Mouse (Mus musculus) bone marrow, adult 2 months (tissue): ENCODE data around the gene Sh3rf1. TPM values are rescaled to one million over a fixed set of nuclear protein-coding genes. Genes with fewer than 3 reads are reported as not detected.

Experiments
- H3K27ac ChIP-seq: fragments of 200-500 bp; 2 replicates; pipeline ENCODE4 v1.5.1; 2012; ENCODE audit warnings: low read depth, mild to moderate bottlenecking, control low read depth, inconsistent platforms, low read length; ENCODE audit not compliant: control insufficient read depth, poor library complexity, insufficient read depth
- H3K4me1 ChIP-seq: fragments of 200-500 bp; 2 replicates; pipeline ENCODE4 v1.6.1; 2011; ENCODE audit warnings: low read length; ENCODE audit not compliant: control insufficient read depth, insufficient read depth
- H3K4me3 ChIP-seq: fragments of 200-500 bp; replicated peaks from 2 replicates; pipeline ENCODE3; 2011; ENCODE audit warnings: mild to moderate bottlenecking, low read depth, low read length, control low read depth; ENCODE audit not compliant: control insufficient read depth
- CTCF ChIP-seq: fragments of 200-500 bp; IDR thresholded peaks from 2 replicates; pipeline ENCODE4 v1.5.1; 2011; ENCODE audit warnings: low read length, control low read depth; ENCODE audit not compliant: control insufficient read depth, insufficient read depth
- POLR2A ChIP-seq: fragments of 200-500 bp; IDR thresholded peaks from 2 replicates; pipeline ENCODE4 v1.6.1; 2011; ENCODE audit warnings: low read depth, mild to moderate bottlenecking, control low read depth, low read length, borderline replicate concordance; ENCODE audit not compliant: control insufficient read depth
- WGBS: fragments of 180-500 bp; shearing (Covaris S2); methylation state at CpG from one replicate; pipeline ENCODE4 v1.1.7; 2018; 5-methylcytosine and 5-hydroxymethylcytosine counted together
- polyA plus RNA-seq: library from polyadenylated mRNA; stranded (reverse); fragments of >200 nt; gene quantifications from 2 replicates; pipeline ENCODE4 v1.2.4, GENCODE M21; 2011; ENCODE audit warnings: low replicate concordance; ENCODE audit not compliant: missing spikeins, insufficient read depth, insufficient read length

Sh3rf1 gene
- polyA plus RNA-seq, 1 experiment: 2.4 TPM

DNA sequence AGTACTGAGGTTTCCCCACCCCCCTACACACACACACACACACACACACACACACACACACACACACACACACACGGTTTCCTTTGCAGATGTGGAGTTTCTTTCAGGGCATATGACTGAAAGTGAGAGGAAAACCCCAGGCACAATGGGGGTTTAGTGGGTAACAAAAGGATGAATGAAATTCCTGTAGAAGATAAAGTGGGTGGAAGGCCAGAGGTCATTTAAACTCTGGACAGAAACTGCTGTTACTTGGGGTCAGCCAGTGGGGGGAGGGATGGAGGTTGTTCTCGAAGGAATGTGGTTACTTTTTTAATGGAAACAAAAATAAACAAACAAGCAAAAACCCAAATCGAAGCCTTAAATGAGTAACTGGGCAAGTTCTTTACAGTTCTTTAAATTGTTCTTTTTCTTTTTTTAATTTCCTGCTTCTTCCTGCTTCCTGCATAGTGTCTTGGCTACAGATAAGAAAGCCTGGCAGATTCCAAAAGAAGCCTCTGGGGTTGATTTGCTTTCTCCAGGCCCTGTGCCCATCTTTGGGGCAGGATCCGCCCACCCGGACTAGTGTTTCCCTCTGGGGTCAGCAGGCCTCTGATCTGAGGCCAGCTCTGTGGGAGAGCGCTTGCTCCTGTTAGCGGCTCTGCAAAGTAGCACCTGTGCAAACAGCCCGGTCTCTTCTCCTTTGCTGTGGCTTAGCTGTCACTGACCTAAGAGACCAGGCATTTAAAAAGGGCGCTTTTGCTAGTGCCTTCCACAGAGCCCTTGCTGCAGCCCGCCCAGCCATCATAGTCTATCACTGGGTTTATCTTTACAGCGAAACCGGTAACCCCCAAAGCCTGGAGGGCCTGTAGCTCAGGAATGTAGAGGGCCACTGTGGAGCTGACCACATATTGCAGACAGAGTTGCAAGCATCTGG is 59.8 kb downstream of the Sh3rf1 start:
- 45% methylated on average over 12 of the region's 12 CpGs for WGBS
- H3K27ac ChIP-seq: no peak overlapping the region; the same call in 1 of the 2 replicates

DNA sequence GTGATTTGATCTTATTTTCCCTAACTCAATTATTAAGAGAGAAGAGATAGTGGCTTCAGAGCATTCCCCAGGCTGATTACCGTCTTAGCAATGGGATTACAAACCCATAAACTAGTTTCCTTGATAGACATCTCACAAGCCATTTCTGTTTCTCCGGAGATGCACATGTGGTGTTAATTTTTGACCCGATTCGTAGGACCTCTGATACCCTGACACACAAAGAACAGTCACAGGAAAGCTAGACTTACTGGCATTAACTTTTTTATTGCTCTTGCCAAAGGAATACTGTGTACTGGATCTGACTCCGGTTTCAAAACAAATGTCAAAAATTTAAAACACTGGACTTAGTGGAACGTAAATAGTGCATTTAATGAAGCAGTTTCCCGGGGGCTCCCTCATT is 62.2 kb downstream of the Sh3rf1 start:
- H3K4me1 ChIP-seq: peaks cover 3% of the 10 kb centered on the region
- H3K4me3 ChIP-seq: no peak overlapping the region
- 77% methylated on average over 7 of the region's 7 CpGs for WGBS
- no peak overlapping the region for H3K27ac ChIP-seq
- TF ChIP-seq POLR2A (no peak), CTCF (no peak)

More for the DNA sequence above, 59.8 kb downstream of the Sh3rf1 start:
- Histone ChIP-seq H3K4me3 (no peak overlapping the region), H3K4me1 (peaks cover 3% of the 10 kb centered on the region)
- TF ChIP-seq POLR2A (no peak), CTCF (no peak)

DNA sequence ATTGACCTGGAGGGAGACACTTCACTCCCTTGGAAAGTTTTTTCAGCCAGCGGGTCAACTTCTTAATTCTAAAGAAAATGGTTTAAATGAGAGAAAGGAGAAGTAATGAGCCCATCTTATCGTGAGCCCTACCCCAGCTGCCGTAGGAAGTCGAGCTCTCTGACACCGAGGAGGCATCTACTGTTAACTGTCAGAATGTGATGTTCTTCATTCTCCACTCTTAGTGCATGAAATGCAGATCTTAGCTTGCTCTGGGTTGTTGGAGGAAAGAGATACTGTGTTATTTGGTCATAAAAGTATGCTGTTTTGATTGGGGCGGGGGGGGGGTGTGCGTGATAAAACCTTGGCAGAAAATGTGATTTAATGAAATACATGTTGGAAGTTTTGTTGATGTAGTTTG is 62.7 kb downstream of the Sh3rf1 start:
- Histone ChIP-seq H3K27ac (no peak overlapping the region), H3K4me3 (no peak overlapping the region), H3K4me1 (peaks cover 2% of the 10 kb centered on the region)
- TF ChIP-seq POLR2A (no peak), CTCF (no peak)
- 15% methylated on average over 7 of the region's 7 CpGs for WGBS

DNA sequence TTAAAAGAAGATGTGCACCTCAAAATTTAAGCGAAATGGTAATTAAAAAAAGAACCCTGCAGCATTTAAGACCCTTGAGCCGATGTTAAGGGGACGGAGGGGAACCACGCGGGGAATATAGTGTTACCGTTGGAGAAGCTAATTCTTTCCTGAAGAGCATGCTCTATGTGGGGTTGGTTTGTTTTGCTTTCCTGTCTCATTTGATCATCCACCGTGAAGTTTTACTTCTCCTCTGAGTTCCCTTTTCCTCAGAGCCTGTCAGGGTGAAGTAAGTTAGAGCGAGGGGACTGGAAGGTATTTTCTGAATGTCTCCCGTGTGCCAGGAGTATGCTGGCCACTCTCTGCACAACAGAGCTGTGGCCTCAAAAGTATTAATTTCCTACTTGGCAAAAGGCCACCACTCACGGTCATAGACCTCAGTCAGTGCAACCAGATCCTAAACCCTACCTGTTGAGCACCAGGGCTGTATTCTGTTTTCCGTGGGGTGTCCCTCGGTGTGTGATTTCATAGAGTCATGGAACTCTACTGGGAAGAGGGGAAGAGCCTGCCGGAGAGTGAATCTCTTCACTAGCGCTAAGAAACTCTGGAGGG is 63.2 kb downstream of the Sh3rf1 start:
- Histone ChIP-seq H3K4me1 (peaks cover 2% of the 10 kb centered on the region), H3K4me3 (no peak overlapping the region), H3K27ac (no peak overlapping the region)
- 38% methylated on average over 14 of the region's 14 CpGs for WGBS
- TF ChIP-seq POLR2A (no peak), CTCF (no peak)

DNA sequence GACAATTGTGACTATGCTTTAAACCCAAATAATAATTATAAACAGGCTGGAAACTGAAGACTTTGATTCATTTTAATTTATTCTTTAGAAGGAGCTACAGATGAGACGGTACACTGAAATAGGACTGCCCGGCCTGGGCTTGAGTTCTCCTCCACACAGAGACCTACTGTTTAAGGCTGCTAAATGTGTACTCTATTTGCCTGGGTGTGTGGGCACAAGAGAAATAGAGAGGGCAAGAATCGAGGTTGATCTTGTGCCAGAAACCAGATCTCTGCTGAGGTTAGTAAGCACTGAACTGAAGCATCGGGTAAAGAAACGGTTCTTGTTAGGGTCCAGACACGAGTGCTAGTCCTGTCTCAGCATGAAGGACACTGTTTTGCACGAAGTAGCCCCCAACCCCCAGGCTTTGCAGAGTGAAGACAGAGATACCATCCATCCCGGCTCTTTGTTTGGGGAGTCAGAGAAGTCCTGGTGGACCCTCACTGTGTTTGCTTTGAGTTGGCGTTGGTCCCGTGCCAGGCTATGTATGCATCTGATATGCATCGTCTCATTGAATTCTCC is 64.4 kb downstream of the Sh3rf1 start:
- TF ChIP-seq CTCF (no peak), POLR2A (no peak)
- no peak overlapping the region for H3K4me3 ChIP-seq
- H3K4me1 ChIP-seq: no peaks in the 10 kb centered on the region; the same call in none of the 2 replicates
- H3K27ac ChIP-seq: no peak overlapping the region
- WGBS: 81% methylated on average over 11 of the region's 11 CpGs

DNA sequence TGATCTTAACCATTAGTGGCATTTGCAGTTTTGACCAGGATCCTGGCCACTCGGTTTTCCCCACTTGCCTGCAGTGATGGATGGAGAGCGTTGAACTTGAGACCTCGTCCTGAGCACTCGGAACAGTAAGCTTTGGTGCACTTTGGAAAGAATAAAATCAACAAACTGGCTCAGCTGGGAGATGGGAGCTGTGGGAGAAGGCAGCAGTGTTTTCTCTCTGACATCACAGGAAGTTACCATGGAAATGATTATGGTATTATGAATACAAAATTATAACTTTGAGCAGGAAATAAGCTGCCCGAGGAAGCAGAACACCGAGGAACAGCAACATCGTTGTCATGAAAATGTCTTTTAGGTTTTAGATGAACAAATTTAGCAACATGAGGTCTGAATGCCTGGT is 65.0 kb downstream of the Sh3rf1 start:
- Histone ChIP-seq H3K27ac (no peak overlapping the region), H3K4me1 (no peaks in the 10 kb centered on the region; the same call in none of the 2 replicates), H3K4me3 (no peak overlapping the region)
- 63% methylated on average over 7 of the region's 7 CpGs for WGBS
- no peak for TF ChIP-seq CTCF
- TF ChIP-seq POLR2A: no peak

DNA sequence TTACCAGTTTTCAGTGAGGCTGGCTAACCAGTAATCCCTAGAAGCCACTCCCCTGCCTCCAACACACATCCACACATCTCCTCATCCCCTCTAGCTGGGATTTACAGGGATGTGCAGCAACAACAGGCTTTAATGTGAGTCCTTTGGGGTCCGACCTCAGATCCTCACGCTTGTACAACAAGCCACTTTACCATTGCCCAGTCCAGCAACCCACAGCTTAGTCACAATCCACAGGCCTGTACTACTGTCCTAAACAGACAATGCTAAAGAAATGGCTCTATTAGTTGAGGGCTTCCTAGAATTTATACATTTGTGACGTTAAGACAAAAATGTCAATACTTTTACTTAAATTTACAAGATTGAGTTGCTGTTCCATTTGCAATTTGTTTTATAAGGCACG is 71.4 kb downstream of the Sh3rf1 start:
- WGBS: 89% methylated on average over 4 of the region's 4 CpGs
- no peak for TF ChIP-seq CTCF
- no peak for TF ChIP-seq POLR2A
- no peak overlapping the region for H3K27ac ChIP-seq
- no peak overlapping the region for H3K4me3 ChIP-seq
- H3K4me1 ChIP-seq: no peaks in the 10 kb centered on the region; the same call in 1 of the 2 replicates

DNA sequence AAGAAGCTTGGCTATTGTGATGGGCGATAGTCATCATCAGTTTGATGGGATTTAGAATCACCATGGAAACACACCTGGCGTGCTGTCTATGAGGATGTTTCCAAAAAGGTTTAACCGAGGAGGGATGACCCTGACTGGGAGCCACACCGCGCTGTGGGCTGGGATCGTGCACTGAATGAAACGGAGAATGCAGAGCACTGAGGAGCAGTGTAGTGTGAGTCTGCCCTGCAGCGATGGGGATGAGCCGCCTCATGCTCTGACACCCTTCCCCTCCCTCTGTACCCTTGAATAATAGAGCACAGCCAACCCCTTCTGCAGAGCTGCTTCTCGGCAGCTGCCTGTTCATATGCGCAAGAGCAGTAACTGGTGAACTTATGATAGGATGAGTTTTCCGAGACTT is 71.8 kb downstream of the Sh3rf1 start:
- TF ChIP-seq CTCF (no peak), POLR2A (no peak)
- Histone ChIP-seq H3K4me1 (no peaks in the 10 kb centered on the region; the same call in 1 of the 2 replicates), H3K27ac (no peak overlapping the region), H3K4me3 (no peak overlapping the region)
- WGBS: 87% methylated on average over 12 of the region's 12 CpGs
